Mouse (Mus musculus) erythroid progenitor cell, adult 5-6 weeks (primary cell): ENCODE results near the gene Gcm1. TPM values are rescaled to one million over a fixed set of nuclear protein-coding genes. Genes with fewer than 3 reads are reported as not detected.

ENCODE experiments used
- ATAC-seq: replicated peaks from 2 replicates; pipeline ENCODE4 v1.8.0; 2016; ENCODE audit warnings: moderate number of reproducible peaks, mild to moderate bottlenecking, moderate TSS enrichment, inconsistent platforms; ENCODE audit not compliant: poor library complexity, low FRiP score, severe bottlenecking
- total RNA-seq, 2 experiments: library from RNA; stranded (forward) in 1 of 2; stranded (reverse) in 1 of 2; fragments of 150-400 nt in 1 of 2; fragments of 186-747, 209-891 nt in 1 of 2; gene quantifications; 2 replicates each; pipeline versions ENCODE4 v1.2.3 to v1.2.4; 2015 to 2017; ENCODE audit warnings: low replicate concordance in 2 of 2

Gene Gcm1
- total RNA-seq (2015; ENCODE audit: low replicate concordance) (not detected in 2 replicates), total RNA-seq (2017; ENCODE audit: low replicate concordance) (not detected in 2 replicates)

GRCm38 (mm10) chr9:78051677-78052076 lies at the start of gene Gcm1:
TSS of gene Gcm1 (plus strand) at chr9:78051924.
- ATAC-seq = no peak

DNA sequence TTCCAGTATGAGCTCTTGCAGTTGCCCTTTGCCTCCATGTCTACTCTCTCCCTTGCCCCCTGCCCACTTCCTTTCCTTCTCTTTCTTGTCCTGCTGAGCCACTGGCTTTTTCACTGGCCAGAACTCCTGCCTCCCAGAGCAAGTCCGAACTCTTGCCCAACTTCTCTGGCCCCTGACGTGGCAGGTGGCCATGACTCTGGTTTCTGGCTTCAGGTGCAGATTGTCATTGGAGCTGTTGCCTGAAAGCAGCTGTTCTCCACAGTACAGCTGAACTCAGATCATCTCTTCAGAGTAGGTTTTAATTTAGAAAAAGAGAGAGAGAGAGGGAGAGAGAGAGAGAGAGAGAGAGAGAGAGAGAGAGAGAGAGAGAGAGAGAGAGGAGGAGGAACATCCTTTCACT lies 48.4 kb upstream of the Gcm1 start:
- ATAC-seq = no peak

GRCm38 (mm10) chr9:78005481-78005880 lies 46.2 kb upstream of the Gcm1 start:
- peak; percentile 71; the same call in 1 of the 2 replicates for ATAC-seq

DNA sequence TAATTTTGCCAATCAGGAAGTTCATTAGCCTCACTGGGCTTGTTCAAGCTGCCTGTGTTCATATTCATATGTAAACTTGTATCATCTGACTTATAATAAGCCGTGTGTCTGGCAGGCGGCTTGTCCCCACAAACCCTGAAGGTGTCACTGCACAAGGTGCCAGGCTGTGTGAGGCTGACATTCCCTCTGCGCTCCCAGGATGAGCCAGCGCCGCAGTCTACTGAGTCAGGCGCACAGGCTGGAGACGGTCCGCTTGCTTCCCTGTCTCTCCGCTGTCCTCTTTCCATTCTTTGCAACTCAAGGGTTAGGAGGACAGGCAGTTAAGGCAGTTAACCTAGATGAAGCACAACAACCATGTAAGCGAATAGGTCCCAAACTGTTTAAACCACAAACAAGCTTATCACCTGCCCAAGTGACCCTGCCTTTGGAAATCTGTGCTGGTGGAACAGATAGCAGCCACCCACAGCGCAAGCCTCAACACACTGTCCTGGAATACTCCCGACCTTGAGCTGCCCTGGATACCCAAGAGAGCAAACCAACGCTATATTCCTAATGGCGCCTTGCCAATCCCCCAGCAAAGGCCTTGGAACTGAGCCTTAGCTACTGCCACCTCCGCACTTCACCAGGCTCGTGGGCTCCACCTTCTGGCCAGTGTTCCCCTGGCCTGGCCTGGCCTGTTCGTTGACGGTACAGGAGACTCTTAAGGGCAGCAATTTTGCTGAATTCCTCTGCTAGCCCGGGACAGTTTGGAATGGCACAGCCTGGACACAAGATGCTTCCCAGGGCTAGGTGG lies 45.3 kb upstream of the Gcm1 start:
- ATAC-seq = peak; percentile 84

- ATAC-seq = no peak
Measured at GRCm38 (mm10) chr9:78009382-78009781, 42.3 kb upstream of the Gcm1 start.

DNA sequence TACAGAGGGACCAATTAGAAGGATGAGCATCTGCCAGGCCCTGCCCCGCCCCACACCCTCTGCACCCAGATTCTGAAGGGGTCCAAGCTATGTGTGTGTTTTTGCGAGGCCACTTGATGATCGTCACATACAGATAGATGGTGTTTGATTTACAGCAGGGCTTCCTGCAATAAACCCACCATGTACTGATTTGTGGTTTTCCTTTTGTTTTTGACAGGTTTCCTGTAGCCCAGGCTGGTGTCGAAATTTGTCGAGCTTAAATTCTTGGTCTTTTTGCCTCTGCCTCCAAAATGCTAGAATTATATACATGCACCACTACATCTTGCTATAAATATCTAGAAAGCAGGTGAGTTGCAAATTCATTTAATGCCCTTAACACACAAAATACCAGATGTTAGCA lies 41.5 kb upstream of the Gcm1 start:
- ATAC-seq = no peak

DNA sequence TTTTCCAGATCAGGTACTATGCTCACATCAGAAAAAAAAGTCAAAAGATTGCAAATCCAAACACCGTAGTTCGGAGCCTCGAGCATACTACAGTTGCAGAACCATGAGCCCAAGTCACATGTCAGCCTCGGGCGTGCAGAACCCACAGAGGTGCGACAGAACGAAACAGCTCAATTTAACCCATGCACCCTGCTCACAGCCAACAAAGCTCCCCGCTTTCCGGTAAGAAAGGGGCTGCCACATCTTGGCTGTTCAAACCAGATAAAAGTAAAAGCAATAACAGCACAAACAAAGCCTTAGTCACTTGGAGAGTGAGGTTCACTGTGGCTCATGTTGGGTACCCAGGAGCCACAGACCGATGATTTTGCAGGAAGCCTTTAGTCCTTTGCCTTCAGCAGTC lies 41.0 kb upstream of the Gcm1 start:
- no peak for ATAC-seq

DNA sequence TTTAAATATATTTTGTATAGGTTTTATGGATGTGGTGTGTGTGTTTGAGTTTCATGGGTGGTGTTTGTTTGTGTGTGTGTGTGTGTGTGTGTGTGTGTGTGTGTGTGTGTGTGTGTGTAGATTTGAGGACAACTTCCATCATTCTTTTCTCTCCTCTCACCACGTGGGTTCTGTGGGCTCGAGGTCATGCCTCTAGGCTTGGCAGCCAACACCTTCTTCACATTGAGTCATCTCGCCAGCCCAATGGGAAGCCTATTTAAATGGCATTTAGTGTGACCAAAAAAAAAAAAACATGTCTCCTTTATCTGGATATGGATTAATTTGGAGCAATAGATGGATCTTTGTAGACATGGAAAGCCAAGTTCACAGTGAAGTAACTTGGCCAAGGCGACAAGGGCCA lies 39.7 kb upstream of the Gcm1 start:
- no peak for ATAC-seq

GRCm38 (mm10) chr9:78012681-78013080 lies 39.0 kb upstream of the Gcm1 start:
- ATAC-seq = no peak

- 0 out of 2 replicates have a peak, but pooled peaks have one; percentile 35 for ATAC-seq
Measured at GRCm38 (mm10) chr9:78013813-78014212, 37.9 kb upstream of the Gcm1 start.

DNA sequence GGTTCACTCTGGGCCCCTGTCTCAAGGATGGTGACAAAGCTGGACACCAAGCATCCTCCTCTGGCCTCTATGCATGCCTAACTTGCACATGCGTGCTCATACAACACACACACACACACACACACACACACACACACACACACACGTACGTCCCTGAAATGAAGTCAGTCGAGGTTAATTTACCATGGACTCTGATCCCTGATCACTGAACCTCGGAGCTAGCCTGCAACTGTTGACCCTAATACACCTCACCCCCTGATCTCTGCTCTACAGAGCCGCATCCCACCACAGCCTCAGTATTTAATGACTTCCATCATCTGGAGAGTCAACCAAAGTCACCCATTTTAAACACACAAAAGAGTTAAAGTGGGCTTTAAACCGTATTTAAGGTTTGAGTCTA lies 35.9 kb upstream of the Gcm1 start:
- ATAC-seq = no peak

DNA sequence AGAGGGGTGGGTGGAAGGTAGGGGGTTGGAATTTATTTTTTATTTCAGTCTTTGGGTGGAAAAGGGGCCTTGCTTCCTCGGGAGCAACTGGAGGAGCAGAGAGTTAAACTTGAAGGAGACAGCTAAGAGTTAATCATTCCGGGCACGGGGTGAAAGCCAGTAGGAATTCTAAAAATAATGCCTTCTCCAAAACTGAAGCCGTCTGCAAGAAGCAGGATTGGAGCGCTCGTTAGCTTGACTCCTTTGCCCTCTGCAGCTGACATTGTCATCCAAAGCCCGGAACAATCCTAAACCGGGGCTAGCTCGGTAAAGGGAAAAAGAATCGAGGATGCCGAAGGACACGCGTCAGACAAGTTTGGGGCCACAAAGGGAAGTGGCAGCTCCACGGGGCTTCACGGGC lies 35.4 kb upstream of the Gcm1 start:
- no peak for ATAC-seq

GRCm38 (mm10) chr9:78021256-78021655 lies 30.5 kb upstream of the Gcm1 start:
- no peak for ATAC-seq

- no peak for ATAC-seq
Measured at GRCm38 (mm10) chr9:78022187-78022945, 29.4 kb upstream of the Gcm1 start.

DNA sequence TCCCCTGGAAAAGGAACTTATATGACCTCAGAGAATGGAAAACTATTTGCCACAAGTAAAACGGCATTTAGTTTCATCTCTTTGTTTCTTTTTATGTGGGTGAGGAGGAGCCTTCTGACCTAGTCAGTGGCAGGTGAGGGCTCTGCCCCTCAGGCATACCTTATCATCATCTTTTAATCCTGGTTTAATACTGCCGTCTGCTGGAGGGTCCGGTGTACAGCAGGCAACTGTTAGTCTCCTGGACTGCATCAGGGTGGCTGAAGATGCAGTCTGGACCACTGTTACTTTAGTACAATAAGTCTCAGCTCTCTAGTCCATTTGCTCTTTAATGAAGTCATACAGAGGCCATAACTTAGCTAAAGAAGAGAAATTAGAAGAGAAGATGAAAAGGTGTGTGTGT lies 26.9 kb upstream of the Gcm1 start:
- peak; percentile 81 for ATAC-seq

- no peak for ATAC-seq
Measured at GRCm38 (mm10) chr9:78027099-78027498, 24.6 kb upstream of the Gcm1 start.

DNA sequence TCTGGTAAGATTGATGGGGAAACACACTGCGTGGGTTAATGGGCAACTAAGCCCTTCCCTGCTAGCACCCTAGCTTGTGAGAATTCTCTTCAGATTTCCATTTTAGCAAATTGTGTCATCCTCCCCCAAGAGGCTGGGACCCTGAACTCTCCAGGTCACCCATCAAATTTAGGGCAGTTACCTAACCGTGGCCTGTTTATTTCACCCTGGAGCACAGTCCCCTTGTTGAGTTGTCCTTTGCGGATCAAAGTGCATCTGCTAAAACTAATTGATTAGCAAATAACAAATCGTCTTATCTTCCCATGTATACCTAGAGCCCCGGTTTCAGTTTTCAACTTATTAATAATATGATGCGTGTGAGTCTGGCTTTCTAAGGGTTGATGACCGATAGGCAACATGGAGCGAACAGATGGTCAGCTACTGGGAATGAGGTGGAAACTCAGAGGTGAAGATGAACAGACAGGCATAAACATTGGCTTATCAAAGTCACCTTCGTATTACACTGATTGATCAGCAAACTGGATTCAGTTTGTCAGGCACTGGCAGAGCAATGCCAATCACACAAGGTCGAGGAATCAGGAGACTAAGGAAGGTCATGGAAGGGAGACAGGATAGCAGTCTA lies 20.8 kb upstream of the Gcm1 start:
- ATAC-seq = no peak

- no peak for ATAC-seq
Measured at GRCm38 (mm10) chr9:78032930-78033329, 18.8 kb upstream of the Gcm1 start.

GRCm38 (mm10) chr9:78035296-78035695 lies 16.4 kb upstream of the Gcm1 start:
- no peak for ATAC-seq

- no peak for ATAC-seq
Measured at GRCm38 (mm10) chr9:78035831-78036230, 15.9 kb upstream of the Gcm1 start.
